Comparison of ENCODE assay signal across 18 mouse cellular contexts in genomic region chr4:43612534-43612933, GRCm38 (mm10). TPM values are rescaled to one million over a fixed set of nuclear protein-coding genes. Genes with fewer than 3 reads are reported as not detected.
DNase-seq lines count a peak whose midpoint lies in the region; ATAC-seq lines count a peak whose summit lies in the region.
"Had no signal": no experiment of that assay in that cellular context is flagged by ENCODE, and none has a peak within 500 bp of the region (broad histone marks: within the 10 kb centered on the region; RNA-seq: fewer than 3 reads in every experiment).

No protein-coding gene starts in this region.

- H3K4me3 ChIP-seq in heart, embryonic 12.5 days: no peak overlapping the region
- H3K4me3 ChIP-seq: embryonic facial prominence, embryonic 12.5 days; midbrain, embryonic 10.5 days; neural tube, embryonic 12.5 days had no signal

- no peak overlapping the region for H3K4me2 ChIP-seq in heart, embryonic 12.5 days
- H3K4me2 ChIP-seq: embryonic facial prominence, embryonic 12.5 days; neural tube, embryonic 12.5 days had no signal

- DNase-seq in heart, adult 11 months: peak; percentile 36
- DNase-seq in MEL-GATA-1-ER (ENCODE audit: extremely low read depth, low read depth): peak; percentile 95
- DNase-seq in gastrocnemius, postnatal 10 days: no peak
- DNase-seq in neural tube, embryonic 10.5 days (ENCODE audit: extremely low spot score, low spot score): no peak
- DNase-seq: cerebellum, adult 9-10 months; gastrocnemius, postnatal 25 days; kidney, adult 18-20 months; layer of hippocampus, postnatal 36 days had no signal

- H3K27me3 ChIP-seq in heart, embryonic 12.5 days (replicated peaks): no peaks in the 10 kb centered on the region
- H3K27me3 ChIP-seq: embryonic facial prominence, embryonic 12.5 days; neural tube, embryonic 12.5 days had no signal

- no peaks in the 10 kb centered on the region for H3K36me3 ChIP-seq in heart, embryonic 12.5 days
- H3K36me3 ChIP-seq: embryonic facial prominence, embryonic 12.5 days; midbrain, embryonic 10.5 days; neural tube, embryonic 12.5 days had no signal

- no peak for ATAC-seq in heart, embryonic 12.5 days (ENCODE audit: insufficient number of reproducible peaks, low FRiP score)
- peak; percentile 7 to 32; a peak in 1 of 4 replicates for ATAC-seq in hematopoietic stem cell, adult 5-6 weeks (replicated peaks in 1 of 2; ENCODE audit: insufficient read depth in 1 of 2, low FRiP score in 2 of 2, low TSS enrichment in 1 of 2, low read depth in 1 of 2, poor library complexity in 2 of 2, severe bottlenecking in 2 of 2)
- ATAC-seq in megakaryocyte, adult 5-6 weeks (ENCODE audit: poor library complexity, severe bottlenecking): peak; percentile 57
- ATAC-seq in CD4-positive, CD25-positive, alpha-beta regulatory T cell, adult 4 months: no peak

- no peak overlapping the region for H3K9ac ChIP-seq in heart, embryonic 12.5 days
- H3K9ac ChIP-seq: embryonic facial prominence, embryonic 12.5 days; neural tube, embryonic 12.5 days had no signal

- no peaks in the 10 kb centered on the region for H3K9me3 ChIP-seq in heart, embryonic 12.5 days (replicated peaks)
- H3K9me3 ChIP-seq: embryonic facial prominence, embryonic 12.5 days; midbrain, embryonic 10.5 days; neural tube, embryonic 12.5 days had no signal

- no peaks in the 10 kb centered on the region for H3K4me1 ChIP-seq in heart, embryonic 12.5 days (replicated peaks)
- H3K4me1 ChIP-seq: embryonic facial prominence, embryonic 12.5 days; midbrain, embryonic 10.5 days; neural tube, embryonic 12.5 days had no signal

- 51% methylated on average over 10 of the region's 10 CpGs for WGBS in heart, embryonic 12.5 days

- H3K27ac ChIP-seq in heart, embryonic 12.5 days (ENCODE audit: poor library complexity, severe bottlenecking): no peak overlapping the region
- H3K27ac ChIP-seq: embryonic facial prominence, embryonic 12.5 days; midbrain, embryonic 10.5 days; neural tube, embryonic 12.5 days had no signal

RNA-seq across cellular contexts. Expression of gene Npr2, which starts 19.2 kb away (rescaled TPM):
- polyA plus RNA-seq in heart, embryonic 12.5 days (2016; fragmentation: Nextera tagmentation; extraction: Ambion mirVana): 11.0 and 11.2 TPM in 2 replicates
- total RNA-seq in hematopoietic stem cell, adult 5-6 weeks (2017): 4.2 and 7.2 TPM in 2 replicates
- total RNA-seq in megakaryocyte, adult 5-6 weeks (2015): 0.29 and 1.7 TPM in 2 replicates
- total RNA-seq in megakaryocyte, adult 5-6 weeks (2017): 0.33 and 1.3 TPM in 2 replicates
- polyA plus RNA-seq in CD4-positive, CD25-positive, alpha-beta regulatory T cell, adult 4 months (2017; shearing (Covaris generic)): not detected
- total RNA-seq in gastrocnemius, postnatal 10 days (2021): 10 to 100 TPM; 30.7 to 39.5 TPM

RNA-seq across cellular contexts. Expression of gene Msmp, which starts 28.2 kb away (rescaled TPM):
- 0.50 and 1.3 TPM in 2 replicates for polyA plus RNA-seq in heart, embryonic 12.5 days (2016; fragmentation: Nextera tagmentation; extraction: Ambion mirVana)
- 0.40 TPM in 1 of 2 replicates, not detected in the other for total RNA-seq in hematopoietic stem cell, adult 5-6 weeks (2017)
- total RNA-seq in megakaryocyte, adult 5-6 weeks (2015): not detected in 2 replicates
- total RNA-seq in megakaryocyte, adult 5-6 weeks (2017): not detected in 2 replicates
- polyA plus RNA-seq in CD4-positive, CD25-positive, alpha-beta regulatory T cell, adult 4 months (2017; shearing (Covaris generic)): not detected
- under 1 TPM; 0.33 to 0.38 TPM for total RNA-seq in gastrocnemius, postnatal 10 days (2021)
- total RNA-seq: layer of hippocampus, adult 18-20 months; layer of hippocampus, postnatal 36 days had no signal
- polyA plus RNA-seq: heart, postnatal 0 days had no signal

RNA-seq across cellular contexts. Expression of gene Gba2, which starts 33.9 kb away (rescaled TPM):
- polyA plus RNA-seq in heart, embryonic 12.5 days (2016; fragmentation: Nextera tagmentation; extraction: Ambion mirVana): 25.5 and 25.8 TPM in 2 replicates
- 11.9 and 19.9 TPM in 2 replicates for total RNA-seq in hematopoietic stem cell, adult 5-6 weeks (2017)
- 8.4 and 8.5 TPM in 2 replicates for total RNA-seq in megakaryocyte, adult 5-6 weeks (2015)
- 9.5 and 9.8 TPM in 2 replicates for total RNA-seq in megakaryocyte, adult 5-6 weeks (2017)
- 10 to 100 TPM; 12.1 to 15.5 TPM for polyA plus RNA-seq in CD4-positive, CD25-positive, alpha-beta regulatory T cell, adult 4 months (2017; shearing (Covaris generic))
- total RNA-seq in gastrocnemius, postnatal 10 days (2021): 1 to 10 TPM; 6.7 to 9.1 TPM

RNA-seq across cellular contexts. Expression of gene Rgp1, which starts 34.0 kb away (rescaled TPM):
- 20.4 and 26.4 TPM in 2 replicates for polyA plus RNA-seq in heart, embryonic 12.5 days (2016; fragmentation: Nextera tagmentation; extraction: Ambion mirVana)
- 13.6 and 41.0 TPM in 2 replicates for total RNA-seq in hematopoietic stem cell, adult 5-6 weeks (2017)
- 18.6 and 20.8 TPM in 2 replicates for total RNA-seq in megakaryocyte, adult 5-6 weeks (2015)
- total RNA-seq in megakaryocyte, adult 5-6 weeks (2017): 8.2 and 24.7 TPM in 2 replicates
- polyA plus RNA-seq in CD4-positive, CD25-positive, alpha-beta regulatory T cell, adult 4 months (2017; shearing (Covaris generic)): 10 to 100 TPM in 1 of 2 experiments, 1 to 10 TPM in 1; 6.7 to 13.0 TPM
- total RNA-seq in gastrocnemius, postnatal 10 days (2021): 10 to 100 TPM; 22.9 to 30.4 TPM

RNA-seq across cellular contexts. Expression of gene Spag8, which starts 40.9 kb away (rescaled TPM):
- 0.40 and 0.51 TPM in 2 replicates for polyA plus RNA-seq in heart, embryonic 12.5 days (2016; fragmentation: Nextera tagmentation; extraction: Ambion mirVana)
- total RNA-seq in hematopoietic stem cell, adult 5-6 weeks (2017): not detected in 2 replicates
- total RNA-seq in megakaryocyte, adult 5-6 weeks (2015): not detected in 2 replicates
- not detected in 2 replicates for total RNA-seq in megakaryocyte, adult 5-6 weeks (2017)
- polyA plus RNA-seq in CD4-positive, CD25-positive, alpha-beta regulatory T cell, adult 4 months (2017; shearing (Covaris generic)): not detected
- under 1 TPM in 1 of 2 experiments, not detected in 1; 0.38 TPM for total RNA-seq in gastrocnemius, postnatal 10 days (2021)
- total RNA-seq: monocyte, adult 5-6 weeks had no signal

Comparison
In these comparisons a context has a peak if more than half of its experiments do, and no peak if none do; other contexts are left out.
1. DNase-seq: peak in heart, adult 11 months (single experiment) and MEL-GATA-1-ER (single experiment); none in gastrocnemius, postnatal 10 days (single experiment) and neural tube, embryonic 10.5 days (single experiment).
2. ATAC-seq: peak in hematopoietic stem cell, adult 5-6 weeks (2 of 2) and megakaryocyte, adult 5-6 weeks (single experiment); none in heart, embryonic 12.5 days (single experiment) and CD4-positive, CD25-positive, alpha-beta regulatory T cell, adult 4 months (single experiment).